In the genomic region with DNA sequence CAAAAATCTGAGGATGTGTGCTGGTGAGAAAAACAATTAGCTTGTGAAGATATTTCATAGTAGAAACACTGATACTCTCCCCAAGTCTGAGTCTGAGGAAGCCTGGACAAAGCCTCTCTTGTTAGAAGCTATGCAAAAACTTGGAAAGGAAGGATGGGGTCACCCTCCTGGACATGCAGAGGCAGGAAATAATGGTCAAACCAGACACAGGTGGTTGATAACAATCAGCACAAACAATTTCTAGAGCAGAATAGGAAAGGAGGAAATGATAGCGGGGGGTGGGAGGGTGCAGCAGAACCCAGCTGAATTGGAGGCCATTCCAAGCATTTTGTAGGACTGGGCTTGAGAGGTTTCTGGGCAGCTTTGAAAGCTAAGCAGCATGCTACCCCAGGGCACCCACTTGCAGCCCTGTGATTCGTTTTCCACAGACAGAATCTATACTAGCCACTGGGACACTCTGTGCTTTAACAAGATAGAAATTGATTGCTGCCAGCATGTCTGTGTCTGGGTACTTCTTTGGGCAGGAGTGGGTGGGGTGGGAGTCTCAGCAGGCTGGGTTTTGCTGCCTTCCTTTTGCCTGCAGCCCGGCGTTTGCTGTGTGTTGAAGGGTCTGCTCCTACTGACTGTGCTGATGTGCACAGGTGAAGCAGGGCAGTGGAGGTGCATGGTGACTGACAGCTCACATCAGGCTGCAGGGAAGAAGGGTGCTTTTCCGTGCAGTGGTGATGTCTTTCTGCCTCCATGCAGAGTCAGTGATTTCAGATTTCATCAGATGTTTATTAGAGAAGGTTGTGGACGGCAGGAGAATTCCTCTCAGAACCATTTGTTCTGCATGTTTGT, we compare ENCODE assay signal across 8 mouse cellular contexts. TPM values are rescaled to one million over a fixed set of nuclear protein-coding genes. Genes with fewer than 3 reads are reported as not detected.
DNase-seq lines count a peak whose midpoint lies in the region; ATAC-seq and TF ChIP-seq lines count a peak whose summit lies in the region.

No protein-coding gene starts in this region.

- H3K9me3 ChIP-seq in forebrain, embryonic 15.5 days, result no peaks in the 10 kb centered on the region
- no peaks in the 10 kb centered on the region for H3K9me3 ChIP-seq in liver, embryonic 12.5 days (replicated peaks)

- peak; percentile 41 for DNase-seq in kidney, adult 2 months
- DNase-seq in kidney, adult 18-20 months, result no peak
- peak; percentile 45 for DNase-seq in Muller cell, postnatal 12 days (ENCODE audit: inconsistent ontology term)
- DNase-seq in retina, embryonic 14.5 days (ENCODE audit: low spot score), result no peak
- no peak for DNase-seq in left cerebral cortex, postnatal 36 days (ENCODE audit: low spot score in 2 of 2)
- DNase-seq in cerebellum, adult 9-10 months, result no peak

- no peak overlapping the region for H3K4me3 ChIP-seq in kidney, adult 2 months (ENCODE audit: insufficient read depth, low read depth, low read length)
- H3K4me3 ChIP-seq in forebrain, embryonic 15.5 days, result no peak overlapping the region
- H3K4me3 ChIP-seq in liver, embryonic 12.5 days, result no peak overlapping the region

- H3K27ac ChIP-seq in kidney, adult 2 months (ENCODE audit: insufficient read depth, low read depth, low read length), result peak overlapping the region; percentile 21
- peak overlapping the region; percentile 73 for H3K27ac ChIP-seq in forebrain, embryonic 15.5 days (replicated peaks)
- 0 out of 2 replicates have a peak overlapping the region, but pooled peaks have one; percentile 18 for H3K27ac ChIP-seq in liver, embryonic 12.5 days

- H3K4me2 ChIP-seq in forebrain, embryonic 15.5 days (replicated peaks), result no peak overlapping the region
- H3K4me2 ChIP-seq in liver, embryonic 12.5 days, result no peak overlapping the region

- no peak overlapping the region for H3K9ac ChIP-seq in forebrain, embryonic 15.5 days (replicated peaks)
- no peak overlapping the region for H3K9ac ChIP-seq in liver, embryonic 12.5 days

- no peak for TF ChIP-seq POLR2A in kidney, adult 2 months (IDR thresholded peaks at IDR 0.05; ENCODE audit: low read depth, low read length)

- intact Hi-C loops in left cerebral cortex, postnatal 36 days (cut with DNase I), result no loop called here

- H3K4me1 ChIP-seq in kidney, adult 2 months (ENCODE audit: control insufficient read depth, insufficient read depth, low read length), result peaks cover 8% of the 10 kb centered on the region
- H3K4me1 ChIP-seq in forebrain, embryonic 15.5 days, result peaks cover 20% of the 10 kb centered on the region
- H3K4me1 ChIP-seq in liver, embryonic 12.5 days, result peaks cover 32% of the 10 kb centered on the region

- TF ChIP-seq CTCF in kidney, adult 2 months (conservative IDR thresholded peaks at IDR 0.05; ENCODE audit: insufficient read depth, insufficient read length, low read depth, low read length), result no peak

- 48% methylated on average over 6 of the region's 6 CpGs for WGBS in kidney, adult 2 months
- 60% methylated on average over 6 of the region's 6 CpGs for WGBS in forebrain, embryonic 15.5 days
- 41% methylated on average over 6 of the region's 6 CpGs for WGBS in liver, embryonic 12.5 days (ENCODE audit: insufficient replicate concordance)

- H3K27me3 ChIP-seq in kidney, adult 2 months (replicated peaks; ENCODE audit: control insufficient read depth, insufficient read depth, low read length), result no peaks in the 10 kb centered on the region
- no peaks in the 10 kb centered on the region for H3K27me3 ChIP-seq in forebrain, embryonic 15.5 days
- H3K27me3 ChIP-seq in liver, embryonic 12.5 days (replicated peaks), result no peaks in the 10 kb centered on the region

- peak; percentile 55 for ATAC-seq in forebrain, embryonic 15.5 days (replicated peaks)
- ATAC-seq in liver, embryonic 12.5 days, result no peak

- H3K36me3 ChIP-seq in kidney, adult 2 months (ENCODE audit: control insufficient read depth, insufficient read depth, low read length), result peaks cover 3% of the 10 kb centered on the region
- 0 out of 2 replicates have a peak, but pooled peaks cover 3% of the 10 kb centered on the region for H3K36me3 ChIP-seq in forebrain, embryonic 15.5 days
- peaks cover 9% of the 10 kb centered on the region for H3K36me3 ChIP-seq in liver, embryonic 12.5 days

RNA-seq across cellular contexts. Expression of gene Traf3ip2, which starts 33.3 kb away (rescaled TPM):
- polyA plus RNA-seq in kidney, adult 2 months (2012; rRNA removed), result 10.4 and 12.8 TPM in 2 replicates
- polyA plus RNA-seq in forebrain, embryonic 15.5 days (2015; fragmentation: Nextera tagmentation; extraction: Ambion mirVana), result 4.5 and 5.0 TPM in 2 replicates
- 2.1 and 3.1 TPM in 2 replicates for polyA plus RNA-seq in liver, embryonic 12.5 days (2016; fragmentation: Nextera tagmentation; extraction: Ambion mirVana)
- 1 to 10 TPM in 1 of 2 experiments, under 1 TPM in 1; 0.77 to 1.4 TPM for total RNA-seq in left cerebral cortex, postnatal 36 days (2021)

Comparison
In these comparisons a context has a peak if more than half of its experiments do, and no peak if none do; other contexts are left out.
1. DNase-seq: peak in kidney, adult 2 months (single experiment) and Muller cell, postnatal 12 days (single experiment); none in kidney, adult 18-20 months (single experiment), retina, embryonic 14.5 days (single experiment), left cerebral cortex, postnatal 36 days (0 of 2) and cerebellum, adult 9-10 months (single experiment).
2. H3K27ac ChIP-seq: peak in every context shown above with its lines; median percentile 73 in forebrain, embryonic 15.5 days; 21 in kidney, adult 2 months; 18 in liver, embryonic 12.5 days.